Mouse (Mus musculus): Measurements from ENCODE around the gene Tex19.1. TPM values are rescaled to one million over a fixed set of nuclear protein-coding genes. Genes with fewer than 3 reads are reported as not detected.
"Not testable (repeated sequence)": the region's sequence is repeated elsewhere in the genome, so short reads cannot be mapped to it uniquely, and the experiment has no call there.

Gene Tex19.1
- polyA plus RNA-seq (2012; rRNA removed) = not detected in 2 replicates

- 94% methylated on average over 22 of the region's 22 CpGs for WGBS
- DNase-seq (ENCODE audit: low read depth, low spot score) = no peak
Observed at GRCm38 (mm10) chr11:121145865-121146264, at the start of gene Tex19.1. Gene Tex19.1 (plus strand): TSS chr11:121146143.

- DNase-seq (ENCODE audit: low read depth, low spot score) = no peak
- 32% methylated on average over 7 of the region's 7 CpGs for WGBS
Observed at GRCm38 (mm10) chr11:121099762-121100161, 46.2 kb upstream of the Tex19.1 start.

- 23% methylated on average over 7 of the region's 7 CpGs for WGBS
- no peak for DNase-seq (ENCODE audit: low read depth, low spot score)
Observed at GRCm38 (mm10) chr11:121100692-121101091, 45.3 kb upstream of the Tex19.1 start.

DNA sequence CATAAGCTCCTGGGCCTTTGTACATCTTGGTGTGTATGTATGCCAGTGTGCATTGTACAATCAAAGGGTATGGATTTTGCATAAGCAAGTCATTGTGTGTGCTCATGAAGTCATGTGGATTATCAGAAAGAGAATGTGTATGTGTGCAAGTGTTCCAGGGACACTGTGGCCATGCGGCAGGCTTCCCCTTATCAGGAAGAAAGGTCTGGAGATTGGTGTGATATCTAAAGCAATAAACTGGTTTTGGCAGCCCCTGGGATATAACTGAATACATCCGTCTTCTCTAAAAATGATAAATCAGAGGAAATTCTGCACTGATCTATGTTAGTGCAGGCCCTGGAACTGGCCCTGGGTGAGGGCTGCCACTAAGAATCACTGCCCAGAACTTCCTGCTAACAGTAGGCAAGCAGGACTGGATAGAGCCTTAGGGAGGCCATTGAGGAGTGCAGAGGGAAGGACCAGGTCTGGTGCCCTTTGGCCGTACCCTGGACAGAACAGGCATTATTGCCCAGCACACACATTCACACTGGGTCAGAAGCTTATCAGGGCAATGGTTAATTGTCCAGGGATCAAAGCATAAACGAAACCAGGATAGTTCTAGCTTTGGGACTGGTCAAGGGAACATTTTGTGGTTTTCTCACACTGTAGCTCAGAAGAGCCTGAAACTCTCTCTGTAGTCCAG, 44.7 kb upstream of the Tex19.1 start:
- 42% methylated on average over 4 of the region's 4 CpGs for WGBS
- DNase-seq (ENCODE audit: low read depth, low spot score) = no peak

GRCm38 (mm10) chr11:121107242-121107641, 38.7 kb upstream of the Tex19.1 start:
- WGBS = 94% methylated on average over 1 of the region's 1 CpGs
- not testable (repeated sequence) for DNase-seq (ENCODE audit: low read depth, low spot score)

GRCm38 (mm10) chr11:121108061-121108460, 37.9 kb upstream of the Tex19.1 start:
- DNase-seq (ENCODE audit: low read depth, low spot score) = no peak
- 65% methylated on average over 9 of the region's 9 CpGs for WGBS

DNA sequence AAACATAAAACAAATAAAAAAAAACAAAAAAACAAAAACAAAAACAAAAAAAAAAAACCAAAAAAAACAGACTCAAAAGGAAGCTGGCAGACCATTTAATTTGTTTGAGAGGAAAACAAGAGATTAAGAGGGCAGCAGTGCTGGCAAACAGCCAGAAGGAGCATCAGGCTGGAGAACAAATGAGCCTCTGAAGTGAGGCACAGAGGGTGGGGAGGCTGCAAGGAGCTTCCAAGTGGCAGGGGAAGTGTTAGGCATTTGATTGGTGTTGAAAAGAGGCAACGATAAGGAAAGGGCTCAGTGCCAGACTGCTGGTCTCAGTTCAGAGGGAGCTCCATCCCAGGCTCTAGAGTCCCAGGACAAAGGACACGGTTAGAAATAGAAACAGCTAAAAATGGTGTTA, 36.0 kb upstream of the Tex19.1 start:
- no peak for DNase-seq (ENCODE audit: low read depth, low spot score)

GRCm38 (mm10) chr11:121111051-121111450, 34.9 kb upstream of the Tex19.1 start:
- no peak for DNase-seq (ENCODE audit: low read depth, low spot score)
- WGBS = 92% methylated on average over 3 of the region's 3 CpGs

More for the DNA sequence above, 36.0 kb upstream of the Tex19.1 start:
- WGBS = 5% methylated on average over 2 of the region's 2 CpGs

DNA sequence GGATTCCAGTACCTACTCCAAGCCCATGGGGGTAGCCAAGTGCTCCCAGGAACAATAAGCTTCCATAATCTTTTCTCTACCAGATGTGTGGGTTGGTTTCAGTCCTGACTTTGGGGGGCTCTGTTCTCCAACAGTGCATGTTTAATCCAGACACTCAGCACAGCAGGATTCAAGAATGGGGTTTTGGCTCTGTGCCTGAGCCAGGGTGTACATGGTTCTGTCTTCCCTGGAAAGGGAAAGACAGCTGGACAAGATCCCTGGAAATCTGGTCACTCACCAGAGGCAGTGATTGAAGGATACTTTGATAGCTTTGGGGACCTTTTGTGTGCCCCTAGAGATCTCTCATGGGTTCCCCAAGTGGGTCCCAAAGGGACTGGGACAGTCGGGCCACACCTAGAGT, 34.3 kb upstream of the Tex19.1 start:
- DNase-seq (ENCODE audit: low read depth, low spot score) = no peak
- WGBS = 76% methylated on average over 1 of the region's 1 CpGs

DNA sequence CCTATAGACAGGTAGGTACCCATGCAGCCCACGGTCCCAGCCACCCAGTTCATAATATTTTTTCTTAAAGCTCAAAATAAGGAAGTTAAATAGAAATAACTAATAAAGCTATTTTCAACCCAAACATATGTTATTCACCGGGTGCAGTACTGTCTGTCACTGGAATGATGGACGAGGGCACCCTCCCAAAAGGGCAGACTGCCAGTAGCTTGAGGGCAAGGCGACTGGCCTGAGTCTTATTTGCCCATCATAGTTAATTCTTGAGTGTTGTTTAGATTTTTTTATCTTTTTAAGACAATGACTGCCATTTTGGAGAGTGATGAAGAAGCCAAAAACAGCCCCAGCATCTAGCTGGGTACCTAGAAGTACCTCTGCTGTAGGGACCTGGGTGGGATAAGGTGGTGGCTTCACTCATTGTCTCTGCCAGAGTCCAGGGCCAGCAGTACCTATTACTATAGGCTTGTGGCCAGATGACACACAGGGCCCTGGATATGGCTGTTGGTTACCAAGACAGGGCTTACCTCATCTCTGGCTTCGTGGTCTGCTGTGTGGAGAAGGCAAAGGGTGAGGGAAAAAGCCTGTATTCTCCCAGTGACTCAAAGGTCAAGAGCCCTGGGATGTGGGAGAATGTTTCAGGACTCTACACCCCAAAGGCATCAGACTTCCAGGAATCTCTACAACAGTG, 33.7 kb upstream of the Tex19.1 start:
- no peak for DNase-seq (ENCODE audit: low read depth, low spot score)
- WGBS = 67% methylated on average over 5 of the region's 5 CpGs

DNA sequence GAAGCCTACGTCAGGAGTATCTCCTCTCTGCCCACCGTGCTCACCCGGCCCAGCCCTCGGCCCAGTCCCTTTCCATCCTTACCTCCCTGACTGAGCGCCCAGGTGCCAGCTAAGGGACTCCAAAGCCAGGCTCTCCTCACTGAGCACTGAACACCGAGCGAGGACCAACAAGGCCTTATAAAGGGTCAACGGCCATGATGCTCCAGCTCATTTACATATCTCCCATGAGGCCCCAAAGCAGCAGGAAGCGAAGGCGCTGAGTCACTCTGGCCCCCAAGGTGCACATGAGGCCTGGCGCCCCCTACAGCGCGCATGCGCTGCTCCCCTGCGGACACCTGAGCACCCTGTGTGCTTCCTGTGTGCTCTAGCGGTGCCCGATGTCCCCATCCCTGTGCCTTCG, 27.8 kb upstream of the Tex19.1 start:
- DNase-seq (ENCODE audit: low read depth, low spot score) = no peak
- 93% methylated on average over 18 of the region's 18 CpGs for WGBS

DNA sequence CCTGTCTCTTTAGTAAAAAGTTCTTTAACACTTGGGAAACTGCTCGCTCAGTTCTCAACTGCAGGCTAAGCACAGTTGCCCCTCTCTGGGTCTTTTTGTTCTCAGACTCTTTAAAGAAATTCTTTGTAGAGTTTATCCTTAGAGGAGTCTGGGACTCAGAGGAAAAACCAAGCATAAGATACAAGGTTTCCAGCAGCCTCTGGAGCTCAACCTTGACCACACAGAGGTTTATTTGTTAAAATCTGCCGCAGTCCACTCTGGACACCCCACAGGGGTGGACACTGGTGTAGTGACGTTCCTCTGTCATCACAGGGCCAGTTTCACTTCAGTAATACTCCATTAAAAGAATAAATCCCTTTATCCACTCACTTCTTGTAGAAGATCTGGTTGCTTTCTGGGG, 27.4 kb upstream of the Tex19.1 start, which contains the start of gene Tex19.2:
TSS of gene Tex19.2 (minus strand) at position 101 of the 400 bp plus-strand sequence.
- DNase-seq (ENCODE audit: low read depth, low spot score) = no peak
- 86% methylated on average over 3 of the region's 3 CpGs for WGBS

- no peak for DNase-seq (ENCODE audit: low read depth, low spot score)
- WGBS = 51% methylated on average over 3 of the region's 3 CpGs
Observed at GRCm38 (mm10) chr11:121121151-121121550, 24.8 kb upstream of the Tex19.1 start.

DNA sequence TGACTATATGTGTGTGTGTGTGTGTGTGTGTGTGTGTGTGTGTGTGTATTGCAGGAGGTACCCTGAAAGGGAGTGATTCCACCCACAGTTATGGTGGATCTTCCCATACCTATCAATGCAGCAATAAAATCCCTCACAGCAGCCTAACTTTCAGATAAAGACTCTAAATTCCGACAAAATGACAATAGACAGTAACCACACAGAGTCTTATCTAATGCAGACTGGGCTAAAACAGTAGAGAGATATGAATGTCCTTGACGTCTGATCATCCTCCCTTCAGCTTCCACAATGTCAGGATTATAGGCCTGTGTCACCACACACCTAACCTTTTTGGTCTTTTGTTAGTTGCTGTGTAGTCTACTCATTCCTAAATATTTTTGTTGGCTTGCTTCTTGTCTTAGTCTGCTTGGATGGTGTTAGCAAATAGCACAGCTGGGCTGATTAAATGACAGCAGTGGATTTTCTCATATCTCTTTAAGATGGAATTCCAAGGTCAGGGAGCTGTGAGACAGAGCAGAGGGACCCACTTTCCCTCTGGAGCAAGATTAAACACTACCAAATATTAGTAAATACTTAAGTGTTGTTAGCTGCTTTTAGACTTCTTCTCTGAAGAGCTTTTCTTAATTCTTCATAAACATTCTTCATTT, 23.8 kb upstream of the Tex19.1 start:
- WGBS = 58% methylated on average over 2 of the region's 2 CpGs

GRCm38 (mm10) chr11:121123438-121123837, 22.5 kb upstream of the Tex19.1 start:
- DNase-seq (ENCODE audit: low read depth, low spot score) = no peak
- 92% methylated on average over 4 of the region's 4 CpGs for WGBS

More for the DNA sequence above, 23.8 kb upstream of the Tex19.1 start:
- DNase-seq (ENCODE audit: low read depth, low spot score) = no peak

- WGBS = 90% methylated on average over 3 of the region's 3 CpGs
- no peak for DNase-seq (ENCODE audit: low read depth, low spot score)
Observed at GRCm38 (mm10) chr11:121125522-121126172, 20.3 kb upstream of the Tex19.1 start.

- no peak for DNase-seq (ENCODE audit: low read depth, low spot score)
- 76% methylated on average over 1 of the region's 1 CpGs for WGBS
Observed at GRCm38 (mm10) chr11:121126395-121126794, 19.5 kb upstream of the Tex19.1 start.

DNA sequence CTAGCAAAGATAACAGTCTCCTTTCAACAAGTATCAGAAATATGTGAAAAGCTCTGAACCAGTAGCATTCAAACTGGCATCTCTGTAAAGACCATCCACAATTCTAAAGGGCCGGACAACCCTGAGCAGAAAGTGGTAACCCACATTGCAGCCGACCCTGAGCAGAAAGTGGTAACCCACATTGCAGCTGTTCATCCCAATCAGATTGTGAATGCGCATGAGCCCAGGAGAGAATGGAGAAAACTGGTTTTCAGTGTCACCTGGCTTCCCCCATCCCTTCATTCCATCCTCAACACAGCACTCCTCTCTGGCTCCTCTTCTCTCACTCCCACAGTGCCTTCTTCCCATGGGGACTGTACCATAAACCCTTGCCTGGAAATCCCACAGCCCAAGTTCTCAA, 18.5 kb upstream of the Tex19.1 start:
- no peak for DNase-seq (ENCODE audit: low read depth, low spot score)
- 88% methylated on average over 3 of the region's 3 CpGs for WGBS

DNA sequence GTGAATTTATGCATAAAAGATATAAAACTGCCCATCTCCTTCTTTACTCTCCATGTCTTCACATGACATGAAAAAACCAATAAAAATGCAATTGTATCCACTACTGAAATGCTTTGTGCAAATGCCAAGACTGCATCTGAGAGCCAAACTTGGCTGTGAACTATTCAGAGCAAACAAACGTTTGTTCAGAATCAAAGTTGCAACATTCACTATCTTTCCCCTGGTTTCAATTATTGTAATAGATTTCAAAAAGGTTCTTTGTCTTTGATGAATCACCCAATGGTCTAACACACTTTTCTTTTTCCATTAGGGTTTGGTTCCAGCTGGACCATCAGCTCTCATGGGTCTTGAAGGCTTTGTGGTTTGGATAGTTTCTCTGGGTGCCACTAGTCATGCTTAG, 16.3 kb upstream of the Tex19.1 start:
- WGBS = 24% methylated on average over 1 of the region's 1 CpGs
- DNase-seq (ENCODE audit: low read depth, low spot score) = no peak

DNA sequence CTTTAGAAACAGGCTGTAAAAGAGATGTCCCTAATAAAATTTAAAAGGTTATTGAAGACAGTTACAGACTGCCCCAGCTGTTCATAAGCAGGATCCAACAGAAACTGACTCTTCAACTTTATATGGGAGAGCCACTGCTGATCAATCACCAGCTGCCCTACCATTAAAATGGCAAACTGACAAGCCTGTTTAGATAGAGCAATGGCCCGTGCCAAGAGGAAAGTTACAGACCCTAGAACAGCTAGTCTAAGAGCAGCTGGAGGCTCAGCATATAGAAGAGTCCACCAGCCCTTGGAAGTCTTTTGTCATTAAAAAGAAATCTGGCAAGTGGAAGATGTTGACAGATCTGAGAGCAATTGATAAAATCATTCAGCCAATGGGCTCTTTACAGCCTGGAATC, 11.3 kb upstream of the Tex19.1 start:
- 27% methylated on average over 1 of the region's 1 CpGs for WGBS
- no peak for DNase-seq (ENCODE audit: low read depth, low spot score)

All from large intestine, adult 2 months (tissue).